Mouse (Mus musculus) layer of hippocampus, postnatal 14 days (tissue): Measurements from ENCODE around the gene Gatc. TPM values are rescaled to one million over a fixed set of nuclear protein-coding genes. Genes with fewer than 3 reads are reported as not detected.
"Not testable (repeated sequence)": the region's sequence is repeated elsewhere in the genome, so short reads cannot be mapped to it uniquely, and the experiment has no call there.

Source experiments
- DNase-seq, 2 experiments: peaks; one replicate each; pipeline ENCODE4 v3.0.0; 2021 to 2022; ENCODE audit warnings: low spot score in 2 of 2, mixed read lengths in 1 of 2
- total RNA-seq, 2 experiments: library from RNA; stranded (reverse); gene quantifications; 2 replicates each; pipeline ENCODE4 v1.2.3; 2021

Gene Gatc
- total RNA-seq, 2 experiments from 2014 or later, result 22.3 to 22.6 TPM

DNA sequence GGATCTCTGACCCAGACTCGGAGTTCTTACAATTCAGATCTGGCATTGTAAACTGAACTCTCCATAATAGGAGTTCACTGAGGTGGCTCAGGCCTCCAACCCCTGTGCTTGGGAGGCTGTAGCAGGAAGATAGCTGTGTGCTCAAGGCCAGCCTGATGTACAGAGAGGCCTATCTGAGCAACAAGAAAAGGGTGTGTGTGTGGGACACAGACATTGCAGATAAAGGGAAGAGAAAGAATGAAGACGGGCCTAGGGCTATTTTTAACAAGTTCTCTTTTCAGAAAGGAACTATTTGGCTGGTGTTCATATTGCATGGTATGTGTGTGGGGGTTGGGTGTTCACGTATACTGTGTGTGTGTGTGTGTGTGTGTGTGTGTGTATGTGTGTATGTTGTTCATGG lies 7.4 kb downstream of the Gatc start:
- no peak for DNase-seq

- peak in 1 of 2 experiments; percentile 47 for DNase-seq
Observed at GRCm38 (mm10) chr5:115330955-115331354, 10.0 kb downstream of the Gatc start.

DNA sequence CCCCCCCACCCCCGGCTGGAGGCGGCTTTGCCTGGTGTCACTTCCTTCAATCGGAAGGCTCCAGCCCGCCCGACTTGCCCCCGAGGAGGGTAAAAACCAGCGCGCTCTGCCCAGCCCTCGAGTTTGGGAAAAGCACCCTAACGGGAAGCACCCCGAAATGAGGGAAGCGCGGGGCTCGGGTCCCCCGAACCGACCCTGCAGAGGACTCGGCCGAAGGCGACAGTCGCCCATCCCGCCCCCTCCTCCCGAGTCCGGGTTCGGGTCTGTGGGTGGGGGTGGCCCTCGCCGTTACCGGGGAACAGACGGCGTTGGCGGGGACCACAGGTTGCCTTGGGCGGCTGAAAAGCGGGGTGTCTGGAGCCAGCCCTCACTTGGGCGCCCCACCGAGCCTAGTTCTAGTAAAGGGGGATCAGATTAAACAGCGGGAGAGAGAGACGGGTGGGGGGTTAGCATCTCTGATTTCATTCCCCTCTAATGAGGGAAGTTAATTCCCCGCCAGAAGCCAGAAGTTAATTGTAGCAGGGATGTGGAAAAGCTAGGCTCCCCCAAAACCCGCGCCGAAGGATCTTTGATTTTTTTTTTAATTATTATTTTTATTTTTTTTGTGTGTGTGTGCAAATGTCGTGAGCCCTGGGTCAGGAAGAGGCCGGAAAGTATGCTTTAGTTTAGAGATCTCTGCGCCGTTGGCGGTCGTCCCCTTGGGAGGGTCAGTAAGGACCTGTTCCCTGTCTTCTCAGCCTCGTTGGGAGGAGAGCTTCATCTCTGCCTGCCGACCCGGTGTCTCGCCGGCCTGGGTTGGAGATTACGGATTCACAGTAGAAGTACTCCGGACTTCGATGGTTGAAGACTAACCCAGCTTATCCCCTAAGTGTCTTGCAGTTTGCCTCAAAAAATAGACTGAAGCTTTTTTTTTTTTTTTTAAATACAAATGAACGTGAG lies 13.1 kb downstream of the Gatc start:
- peak in 1 of 2 experiments; percentile 45 for DNase-seq

- DNase-seq, result peak; percentile 94 to 95
Observed at GRCm38 (mm10) chr5:115326875-115327609, 13.9 kb downstream of the Gatc start, which contains the start of gene Srsf9. Srsf9 (plus strand) TSS chr5:115327177.

DNA sequence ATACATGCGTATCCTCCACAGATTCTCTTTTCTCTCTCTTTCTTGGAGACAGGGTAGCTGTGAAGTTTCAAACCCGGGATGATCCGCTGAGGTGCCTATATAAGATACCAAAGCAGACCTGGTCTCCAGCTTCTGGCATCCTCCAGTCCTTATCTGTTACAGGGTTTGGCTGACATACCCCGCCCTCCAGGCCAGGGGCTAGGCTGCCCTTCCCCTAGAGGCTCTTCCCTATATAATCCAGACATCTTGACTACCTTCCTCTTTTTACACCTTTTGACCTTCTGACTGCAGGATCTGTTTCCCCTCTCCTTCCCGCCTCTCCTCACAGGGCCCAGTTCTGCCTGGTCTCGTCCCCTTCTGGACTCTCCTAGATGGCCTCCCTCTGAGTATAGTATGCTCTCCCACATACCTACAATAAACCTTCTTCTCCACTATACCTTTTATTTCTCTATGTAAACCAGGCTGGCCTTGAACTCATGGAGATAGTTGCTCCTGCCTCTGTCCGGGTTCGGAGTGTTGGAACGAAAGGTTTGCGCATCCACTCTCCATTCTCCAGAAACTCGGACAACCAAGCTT lies 14.6 kb downstream of the Gatc start:
- no peak for DNase-seq

DNA sequence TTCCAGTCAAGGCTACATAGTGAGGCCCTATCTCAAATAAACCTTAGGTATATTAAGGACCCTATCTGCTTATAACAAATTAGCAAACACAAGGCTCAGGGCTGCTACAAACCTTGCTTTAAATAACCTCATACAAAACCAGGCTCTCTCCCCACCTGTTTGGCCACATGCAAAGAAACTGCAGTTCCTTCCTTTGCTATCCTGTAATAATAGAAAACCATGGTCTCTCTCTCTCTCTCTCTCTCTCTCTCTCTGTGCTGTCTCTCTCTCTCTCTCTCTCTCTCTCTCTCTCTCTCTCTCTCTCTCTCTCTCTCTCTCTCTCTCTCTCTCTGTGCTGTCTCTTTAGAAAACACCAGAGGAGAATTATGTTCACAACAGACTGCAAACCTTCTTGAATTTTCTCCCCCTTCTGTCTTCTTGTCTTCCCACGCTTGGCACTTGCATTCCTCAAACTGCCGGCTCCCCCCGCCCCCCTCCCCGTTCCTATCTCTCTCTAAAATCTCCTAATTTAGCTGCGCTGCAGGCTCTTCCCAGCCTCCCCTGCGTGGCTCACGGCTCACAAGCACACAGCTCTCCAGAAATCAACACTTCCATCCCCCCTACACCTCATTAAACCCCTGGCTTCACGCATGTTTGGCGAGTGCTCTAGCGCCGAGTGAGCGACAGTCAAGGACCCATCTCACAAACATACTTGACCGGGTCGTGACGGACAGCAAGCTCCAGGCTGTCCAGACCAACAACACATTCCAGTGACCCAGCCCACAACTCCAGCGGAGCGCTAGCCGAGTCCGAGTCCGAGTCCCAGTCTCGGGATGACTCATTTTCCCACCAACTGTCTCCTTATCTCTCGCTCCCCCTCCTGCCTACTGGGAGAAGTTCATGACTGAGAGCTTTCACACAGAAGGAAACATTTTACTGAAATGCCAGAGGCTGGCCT lies 21.7 kb downstream of the Gatc start:
- peak; percentile 72 to 73 for DNase-seq

DNA sequence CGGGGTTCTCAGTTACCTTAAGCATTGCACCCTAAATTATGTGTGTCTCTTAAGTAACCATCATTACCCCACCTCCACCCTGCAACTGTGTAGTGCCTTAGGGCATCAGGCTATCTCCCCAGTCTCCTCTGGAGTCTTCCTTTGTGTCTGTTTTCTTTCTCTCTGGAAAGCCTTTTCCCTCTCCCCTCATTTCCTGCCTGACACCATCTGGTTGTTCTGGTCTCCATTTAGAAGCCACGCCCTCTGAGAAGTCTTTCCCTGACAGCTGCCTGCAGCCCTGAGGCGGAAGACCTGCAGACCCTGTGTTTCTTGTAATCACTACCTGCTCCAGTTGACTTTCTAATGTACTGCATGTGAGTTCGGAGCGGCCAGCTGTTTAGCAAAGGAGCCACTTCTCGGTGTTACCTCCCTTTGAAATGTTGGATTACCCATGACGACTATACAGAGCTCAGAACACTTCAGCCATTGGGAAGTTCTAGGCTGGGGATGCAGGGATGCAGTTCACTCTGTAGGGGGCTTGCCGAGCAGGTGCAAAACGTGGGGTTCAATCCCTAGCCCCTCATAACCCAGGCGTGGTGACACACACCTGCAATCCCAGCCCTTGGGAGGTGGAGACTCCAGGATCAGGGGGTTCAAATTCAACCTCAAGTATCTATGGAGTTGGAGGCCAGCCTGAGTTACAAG lies 23.2 kb downstream of the Gatc start:
- no peak for DNase-seq

DNA sequence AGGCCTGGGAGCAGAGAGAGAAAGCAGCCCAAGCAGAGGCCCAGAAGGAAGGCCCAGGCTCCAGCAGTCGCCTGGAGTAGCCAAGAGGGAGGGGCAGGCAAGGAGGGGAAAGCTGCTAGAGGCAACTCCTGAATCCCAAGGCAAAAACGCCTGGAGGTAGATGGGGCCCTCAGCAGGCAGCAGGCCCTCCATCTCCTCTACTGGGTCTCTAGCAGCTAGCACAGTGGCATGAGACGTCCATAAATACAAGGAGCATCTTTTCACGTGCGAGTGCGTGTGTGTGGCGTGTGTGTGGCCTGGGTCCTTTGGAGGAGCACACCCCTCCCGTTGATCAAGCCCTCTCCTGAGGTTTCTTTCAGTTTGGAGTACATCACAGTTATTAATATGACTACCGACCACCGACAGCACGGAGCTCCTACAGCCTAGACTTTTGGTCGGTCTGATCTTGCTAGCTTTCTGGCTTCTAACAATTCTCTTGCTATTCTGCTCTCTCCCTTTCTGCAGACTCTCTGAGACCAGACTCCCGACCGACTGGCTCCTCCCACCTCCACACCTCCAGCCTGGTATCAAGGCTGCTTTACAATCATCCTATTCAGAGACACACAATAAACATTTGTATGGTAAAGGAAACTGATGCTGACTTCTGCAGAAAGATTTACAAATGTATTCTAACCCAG lies 23.9 kb downstream of the Gatc start:
- no peak for DNase-seq

DNA sequence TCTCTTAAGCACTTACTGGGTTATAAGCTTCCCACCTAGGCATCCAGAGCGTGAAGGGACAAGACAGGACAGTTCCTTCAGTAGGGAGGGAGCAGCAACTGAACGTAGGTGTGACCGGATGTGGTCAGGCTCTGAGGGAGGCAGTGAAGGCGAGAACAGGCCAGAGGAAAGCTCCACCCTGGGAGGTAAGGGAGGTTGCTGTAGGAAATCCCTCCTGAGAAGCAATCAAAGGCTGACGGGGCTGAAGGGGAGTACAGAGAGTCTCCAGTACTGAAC lies 27.4 kb downstream of the Gatc start:
- no peak for DNase-seq

DNA sequence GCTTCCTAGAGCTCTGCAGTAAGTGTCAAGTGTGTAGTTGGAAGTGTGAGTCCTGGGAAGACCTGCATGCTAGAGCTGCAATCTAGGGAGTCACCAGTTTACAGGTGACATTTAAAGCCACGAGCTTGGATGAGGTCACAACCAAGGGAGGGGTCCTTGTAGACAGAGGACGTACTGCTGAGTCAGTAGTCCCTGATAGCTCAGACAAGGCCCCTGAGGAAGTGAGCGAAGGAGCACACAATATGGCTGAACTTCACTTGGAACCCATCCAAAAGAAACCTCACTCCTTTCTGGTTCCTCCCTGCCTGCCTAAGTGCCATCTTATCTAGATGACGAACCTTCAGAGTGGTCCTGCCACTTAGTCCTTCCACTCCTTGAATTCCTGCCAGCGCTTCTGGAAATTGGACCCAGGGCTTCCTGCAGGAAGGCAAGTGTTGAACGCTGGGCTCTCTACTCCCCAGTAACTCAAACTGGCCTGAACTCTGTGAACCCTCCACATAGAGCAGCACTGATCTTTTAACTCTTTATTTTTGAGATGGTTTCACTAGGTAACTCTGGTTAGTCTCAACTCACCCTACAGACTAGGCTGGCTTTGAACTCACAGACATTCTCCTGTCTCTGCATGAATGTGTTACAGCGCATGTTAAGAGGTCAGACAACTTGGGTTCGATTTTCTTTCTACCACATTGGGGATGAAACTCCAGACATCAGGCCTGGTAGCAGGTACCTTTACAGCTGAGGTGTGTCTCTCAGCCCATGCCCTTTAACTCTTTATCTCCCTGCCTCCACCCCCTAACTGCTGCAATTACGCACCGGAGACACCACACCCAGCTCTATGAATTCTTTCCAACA lies 27.9 kb downstream of the Gatc start:
- no peak for DNase-seq

DNA sequence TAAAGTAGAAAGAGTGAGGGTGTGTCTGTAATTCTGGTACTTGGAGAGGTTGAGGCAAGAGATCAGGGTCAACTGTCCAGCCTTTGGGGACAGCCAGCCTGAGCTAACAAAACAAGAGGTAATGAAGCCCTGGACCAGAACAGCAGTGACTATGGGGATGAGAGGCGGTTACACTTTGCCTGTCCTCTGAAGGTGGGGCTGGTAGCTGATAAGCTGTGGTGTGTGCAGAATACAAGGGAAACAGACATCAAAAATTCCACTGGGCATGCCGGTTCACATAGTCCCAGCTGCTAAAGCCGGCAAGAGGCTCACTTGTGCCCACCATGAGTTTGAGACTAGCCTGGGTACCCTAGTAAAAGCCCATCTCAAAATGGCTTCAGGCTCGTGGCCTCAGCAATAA lies 28.6 kb downstream of the Gatc start:
- DNase-seq, result no peak

GRCm38 (mm10) chr5:115302190-115302589 lies 38.8 kb downstream of the Gatc start:
- not testable (repeated sequence) for DNase-seq

DNA sequence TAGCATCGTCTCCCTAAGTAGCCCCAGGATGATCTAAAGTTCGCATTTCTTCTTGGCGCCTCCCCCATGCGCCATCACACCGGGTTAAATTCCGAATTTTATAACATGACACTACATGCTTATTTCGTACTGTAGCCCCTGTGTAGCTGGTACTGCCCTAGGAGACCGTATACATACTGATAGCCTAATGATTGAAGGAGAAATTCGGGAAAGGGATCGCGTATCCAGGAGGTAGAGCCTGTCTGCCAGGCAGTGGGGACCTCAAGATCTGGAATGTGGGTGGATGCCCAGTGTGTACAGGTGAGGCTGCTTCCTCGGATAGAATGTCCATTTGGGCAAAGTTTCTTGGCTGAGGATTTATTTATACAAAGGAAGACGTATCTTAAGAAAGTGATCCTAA lies 39.4 kb downstream of the Gatc start:
- no peak for DNase-seq

DNA sequence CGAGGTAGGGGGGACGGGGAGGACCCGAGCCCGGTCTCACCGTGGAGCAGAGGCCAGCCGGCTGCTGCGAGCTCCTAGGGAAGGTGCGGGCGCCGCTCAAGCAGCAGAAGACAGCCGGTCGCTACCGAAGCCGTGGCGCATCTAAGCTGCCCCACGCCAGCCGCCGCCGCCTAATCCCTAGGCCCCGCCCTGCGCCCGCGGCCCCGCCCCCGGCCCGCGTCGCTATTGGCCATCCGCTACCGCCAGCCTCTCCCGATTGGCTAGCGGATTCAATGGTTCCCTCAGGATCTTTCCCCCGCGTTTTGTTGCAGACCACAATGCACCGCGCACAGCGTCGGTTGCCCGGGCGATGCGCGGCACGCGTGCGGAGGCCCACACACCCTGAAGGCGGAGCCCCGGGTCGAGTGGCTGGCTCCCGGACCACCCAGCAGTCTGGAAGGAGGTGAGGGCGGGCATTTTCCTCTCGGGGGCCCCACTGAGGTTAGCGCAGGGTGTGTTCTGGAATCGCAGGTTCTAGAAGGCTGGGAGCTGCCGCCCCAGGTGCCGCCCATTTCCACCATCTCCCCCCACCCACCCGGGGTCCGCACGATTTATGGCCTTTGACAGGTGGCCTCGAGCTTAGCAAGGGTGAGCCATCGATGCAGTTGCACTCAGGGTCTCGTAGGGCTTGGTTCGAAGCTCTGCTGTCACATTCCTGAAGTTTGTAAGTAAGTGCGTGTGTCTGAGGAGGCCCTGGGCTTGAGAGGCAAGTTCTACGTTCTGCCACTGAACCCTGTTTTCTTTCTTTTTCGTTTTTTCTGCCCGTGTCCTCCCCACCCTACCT lies 40.0 kb downstream of the Gatc start, which contains the start of gene Dynll1:
Dynll1 (minus strand) TSS at position 208 of the 823 bp plus-strand sequence.
- peak; percentile 100 for DNase-seq

GRCm38 (mm10) chr5:115300035-115300744 lies 40.8 kb downstream of the Gatc start:
- DNase-seq, result peak; percentile 64 to 71

DNA sequence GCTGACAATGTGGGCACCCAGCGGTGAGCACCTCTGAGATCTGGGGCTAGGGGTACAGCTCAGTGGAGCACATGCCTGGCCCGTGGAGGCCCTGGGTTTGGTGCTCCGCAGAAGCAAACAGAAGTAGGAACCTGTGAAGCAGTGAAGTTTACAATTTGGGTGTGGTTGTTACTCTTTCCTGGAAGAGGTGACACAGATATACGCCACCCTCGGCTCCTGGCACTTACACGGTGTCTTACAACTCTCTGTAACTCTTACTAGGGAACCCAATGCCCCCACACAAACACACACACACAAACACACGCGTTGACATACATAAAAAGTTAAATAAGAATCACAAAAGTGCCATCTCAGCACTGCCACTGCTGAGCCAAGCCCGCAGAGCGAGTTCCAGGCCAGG lies 44.6 kb downstream of the Gatc start:
- no peak for DNase-seq

GRCm38 (mm10) chr5:115294173-115294572 lies 46.8 kb downstream of the Gatc start:
- no peak for DNase-seq
